Mouse (Mus musculus) embryonic fibroblast, embryonic 13.5 days (primary cell): Measurements from ENCODE around the gene Lzts2.

ENCODE experiments used
- CTCF ChIP-seq: IDR thresholded peaks from 2 replicates; pipeline ENCODE4 v1.5.1; 2011; ENCODE audit warnings: mild to moderate bottlenecking, control low read depth, low read length, moderate library complexity, borderline replicate concordance; ENCODE audit not compliant: insufficient read depth
- POLR2A ChIP-seq: IDR thresholded peaks from 2 replicates; pipeline ENCODE4 v1.6.1; 2011; ENCODE audit warnings: low read depth, mild to moderate bottlenecking, control low read depth, low read length, moderate library complexity

DNA sequence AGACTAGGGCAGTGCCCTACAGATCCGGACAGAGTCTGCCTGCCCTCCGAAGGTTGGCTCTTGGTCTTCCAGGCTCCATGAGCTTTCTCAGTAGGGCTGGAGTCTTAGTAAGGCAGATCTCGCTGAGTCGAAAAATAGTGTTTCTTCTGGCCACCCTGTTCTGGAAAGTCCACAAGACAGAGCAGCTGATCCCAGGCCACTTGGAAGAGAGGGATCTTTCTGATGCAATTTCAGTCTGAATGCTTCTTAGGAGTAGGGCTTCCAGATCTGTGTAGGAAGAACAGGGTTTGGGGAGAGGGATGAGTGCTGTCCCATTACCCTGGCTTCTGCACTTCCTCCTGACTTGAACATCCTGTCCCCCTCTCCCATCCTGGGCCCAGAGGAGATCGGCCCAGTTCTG is 31.4 kb downstream of the Lzts2 start, which contains the start of gene Pdzd7:
- TF ChIP-seq CTCF (no peak), POLR2A (no peak)
